Mouse (Mus musculus): Measurements from ENCODE around the gene Slx4ip.

DNA sequence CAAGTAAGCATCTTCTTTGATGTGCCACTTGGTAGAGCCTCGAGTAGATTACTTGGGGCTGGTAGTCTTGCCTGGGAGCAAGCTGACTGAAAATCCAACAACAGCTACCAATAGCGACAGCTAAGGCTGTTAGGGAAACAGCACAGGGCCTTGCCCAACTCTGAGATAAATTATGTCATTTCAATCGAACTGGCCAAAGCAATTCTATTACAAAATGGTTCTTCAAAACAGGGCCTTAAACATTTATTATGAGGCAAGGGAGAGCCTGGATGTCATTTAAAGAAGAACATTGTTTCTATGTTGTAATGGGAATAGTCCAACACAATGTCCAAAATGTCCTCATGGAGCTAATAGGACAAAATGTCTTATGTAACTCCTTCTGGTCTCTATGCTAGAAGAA lies 40.7 kb upstream of the Slx4ip start:
- TF ChIP-seq CTCF (IDR thresholded peaks at IDR 0.05; ENCODE audit: extremely low read depth, insufficient read depth, low read length) (no peak), POLR2A (IDR thresholded peaks at IDR 0.05; ENCODE audit: extremely low read depth, insufficient read depth, low read length) (no peak)

Measured in cortical plate, adult 2 months (tissue).